Mouse (Mus musculus): ENCODE data around the gene Olfr48.

Olfr48 gene

DNA sequence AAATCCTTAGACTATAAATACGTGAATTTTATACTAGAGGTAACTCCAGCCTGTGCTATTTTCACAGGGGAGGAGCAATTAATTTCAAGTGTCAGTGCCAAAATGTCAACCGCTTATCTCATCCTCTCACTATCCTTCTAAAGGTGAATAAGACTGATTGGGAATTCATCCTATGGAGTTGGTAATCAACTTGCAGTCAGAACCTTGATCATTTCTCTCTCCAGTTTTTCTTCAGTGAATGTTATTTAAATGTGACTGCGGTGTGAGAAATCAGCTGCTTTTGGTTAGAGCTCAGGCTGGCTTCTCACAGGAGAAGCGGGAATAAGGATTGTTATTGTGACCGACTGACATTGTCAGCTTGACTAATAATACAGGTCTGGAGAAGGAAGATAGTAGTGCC lies at the start of gene Olfr48:
Gene Olfr48, minus strand, starts transcription at position 101 of the 400 bp plus-strand sequence.
- no peak for DNase-seq (ENCODE audit: low spot score in 2 of 2)

DNA sequence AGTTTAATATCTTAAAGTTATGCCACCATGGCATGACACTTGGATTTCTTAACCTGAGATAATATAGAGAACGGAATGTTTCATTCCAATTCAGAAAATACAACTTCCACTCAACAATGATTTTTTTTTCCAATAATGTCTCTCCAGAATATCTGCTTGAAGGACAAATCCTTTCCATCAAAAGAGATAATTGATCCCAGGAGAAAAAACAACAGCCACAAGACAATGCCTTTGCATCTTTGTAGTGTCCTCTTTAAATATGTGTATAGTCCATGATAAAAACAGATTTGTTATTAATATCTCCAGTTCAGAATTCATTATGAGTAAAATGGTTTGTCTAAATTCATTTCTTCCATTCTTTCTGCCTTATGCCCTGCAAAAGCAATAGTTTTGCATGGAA lies 30.1 kb upstream of the Olfr48 start, which contains the start of gene Olfr1257:
Gene Olfr1257, plus strand, starts transcription at position 301 of the 400 bp plus-strand sequence.
- DNase-seq (ENCODE audit: low spot score in 2 of 2), result no peak

DNA sequence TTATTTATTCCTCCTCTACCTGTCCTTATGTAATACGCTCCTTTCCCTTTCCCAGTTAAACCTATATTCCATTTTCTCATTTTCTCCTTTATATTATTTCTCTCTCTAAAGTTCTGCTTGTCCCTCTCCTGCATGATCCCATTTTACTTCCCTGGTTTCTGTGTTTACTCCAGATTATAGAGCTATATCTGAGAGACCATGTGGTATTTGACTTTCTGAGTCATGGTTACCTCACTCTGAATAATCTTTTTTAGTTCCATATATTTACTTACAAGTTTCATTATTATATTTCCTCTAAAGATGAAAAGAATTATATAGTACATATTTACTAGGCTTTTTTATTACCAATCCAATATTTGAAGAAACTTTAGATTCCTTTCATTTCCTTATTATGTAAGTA lies 1.2 kb upstream of the Olfr48 start:
- DNase-seq (ENCODE audit: low spot score in 2 of 2), result no peak

DNA sequence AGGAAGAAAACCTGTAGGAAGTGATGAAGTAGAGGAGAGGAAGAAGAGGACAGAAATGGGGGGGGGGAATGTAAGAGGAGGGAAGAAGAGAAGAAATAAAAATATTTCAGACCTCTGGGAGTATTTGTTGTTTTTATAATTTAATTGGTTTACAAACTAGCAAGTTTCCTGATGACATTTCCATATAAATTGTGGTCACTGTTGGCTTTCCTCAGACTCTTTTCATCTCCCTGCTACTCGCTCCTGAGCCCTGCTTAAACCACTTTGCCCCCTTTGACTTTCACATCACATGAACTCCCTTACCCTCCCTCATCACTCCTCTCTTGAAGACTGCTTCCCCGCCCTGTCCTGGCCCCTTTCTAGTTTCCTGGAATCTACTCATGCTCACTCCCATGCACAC lies 6.5 kb downstream of the Olfr48 start, which contains the start of gene Olfr1256:
Gene Olfr1256, minus strand, starts transcription at position 101 of the 400 bp plus-strand sequence.
- no peak for DNase-seq (ENCODE audit: low spot score in 2 of 2)

DNA sequence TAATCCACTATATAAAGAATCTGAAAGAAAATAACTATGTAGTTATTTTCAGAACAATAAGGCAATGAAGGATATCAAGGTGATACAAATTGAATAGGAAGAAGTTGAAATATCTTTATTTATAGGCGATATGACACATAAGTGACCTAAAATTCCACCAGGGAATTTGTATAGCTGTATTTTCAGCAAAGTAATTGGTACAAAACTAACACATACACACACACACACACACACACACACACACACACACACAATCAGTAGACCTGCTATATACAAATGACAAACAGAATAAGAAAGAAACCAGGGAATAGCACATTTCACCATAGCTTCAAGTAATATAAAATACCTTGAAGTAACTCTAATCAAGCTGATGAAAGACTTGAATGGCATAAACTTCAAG lies 27.8 kb downstream of the Olfr48 start:
- DNase-seq (ENCODE audit: low spot score in 2 of 2), result no peak

DNA sequence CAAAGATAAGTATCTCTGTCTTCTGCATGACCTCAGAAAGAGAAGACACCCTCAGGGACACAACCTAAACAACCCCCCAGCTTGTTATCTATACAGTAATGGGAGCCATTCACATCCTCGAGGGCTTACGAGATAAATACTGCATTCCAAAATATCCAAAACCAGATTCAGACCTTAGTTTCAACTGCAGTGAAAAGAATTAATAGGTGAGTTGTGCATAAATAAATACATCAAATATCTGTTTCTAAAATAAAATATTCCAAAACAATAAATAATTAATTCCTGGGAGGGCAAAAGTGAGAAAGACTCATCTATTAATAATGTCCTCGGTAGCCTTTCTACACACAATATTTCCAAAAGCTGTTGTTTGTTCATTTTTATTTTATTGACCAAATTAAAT lies 36.3 kb downstream of the Olfr48 start, which contains the start of gene Olfr1255:
Gene Olfr1255, plus strand, starts transcription at position 301 of the 400 bp plus-strand sequence.
- DNase-seq (ENCODE audit: low spot score in 2 of 2), result no peak

DNA sequence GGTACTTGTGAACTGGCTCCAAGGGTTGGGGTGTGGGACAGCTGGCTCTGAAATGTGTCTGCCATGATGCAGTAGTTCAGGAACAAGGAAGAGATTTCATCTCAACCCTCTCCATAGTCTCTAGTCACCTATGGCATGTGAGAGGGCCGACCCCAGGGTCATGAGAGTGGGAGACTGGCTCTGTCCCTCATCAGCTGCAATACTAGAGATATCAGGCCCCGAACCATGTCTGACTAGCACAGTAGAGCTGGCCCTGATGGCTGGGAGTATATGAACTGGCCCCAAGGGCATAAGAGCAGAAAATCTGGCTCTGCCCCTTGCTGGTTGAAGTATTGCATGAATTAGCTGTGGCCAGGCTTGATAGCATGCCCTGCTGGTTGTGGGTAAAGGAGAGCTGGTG lies 37.3 kb downstream of the Olfr48 start:
- DNase-seq (ENCODE audit: low spot score in 2 of 2), result no peak

DNA sequence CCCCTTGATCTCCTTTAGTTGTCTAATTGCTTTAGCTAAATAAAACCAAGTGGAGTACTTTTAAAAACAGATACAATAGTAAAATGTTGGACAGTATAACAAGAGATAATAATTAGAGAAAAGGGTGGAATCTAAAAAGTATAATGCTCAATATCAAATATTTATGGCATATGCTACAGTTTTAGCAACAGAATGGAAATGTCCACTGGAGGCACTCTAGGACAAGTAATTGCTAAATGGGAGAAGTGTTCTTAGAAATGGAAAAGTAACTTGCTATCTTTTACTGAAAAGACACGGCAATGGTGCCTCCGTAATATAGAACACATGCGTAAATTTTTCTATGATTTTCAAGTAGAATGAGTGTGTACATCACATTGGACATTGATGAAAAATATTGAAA lies 48.4 kb downstream of the Olfr48 start:
- no peak for DNase-seq (ENCODE audit: low spot score in 2 of 2)

DNA sequence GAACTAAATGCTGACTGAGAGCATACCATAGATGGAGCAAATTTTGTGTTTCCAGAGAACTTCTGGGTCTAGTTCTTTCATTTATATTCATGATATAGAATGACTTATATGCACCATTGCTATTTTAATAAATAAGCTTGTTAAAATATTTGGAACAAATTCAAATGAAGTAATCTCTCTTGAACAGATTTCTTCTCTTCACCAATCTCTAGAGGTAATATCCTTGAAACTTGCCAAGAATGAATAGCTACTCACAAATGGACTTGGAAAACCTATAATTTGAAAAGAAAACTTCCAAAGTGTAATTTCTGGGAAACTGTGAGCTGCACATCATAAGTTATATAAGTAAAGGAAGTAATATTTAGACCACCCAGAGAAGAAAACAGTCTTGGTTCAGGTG lies 54.5 kb downstream of the Olfr48 start, which contains the start of gene Olfr1254:
Gene Olfr1254, minus strand, starts transcription at position 101 of the 400 bp plus-strand sequence.
- no peak for DNase-seq (ENCODE audit: low spot score in 2 of 2)

Measured in spleen, postnatal 36 days (tissue).